Mouse (Mus musculus) ovary, postnatal 36 days (tissue): ENCODE data around the gene Gm35315.
A peak's percentile ranks its signal among the peaks of the same experiment; 100 is the strongest.
"Not testable (repeated sequence)": the region's sequence is repeated elsewhere in the genome, so short reads cannot be mapped to it uniquely, and the experiment has no call there.

ENCODE experiments used
- DNase-seq: peaks from one replicate; pipeline ENCODE4 v3.0.0; 2022; ENCODE audit warnings: low spot score, mixed read lengths

Gm35315 gene

DNA sequence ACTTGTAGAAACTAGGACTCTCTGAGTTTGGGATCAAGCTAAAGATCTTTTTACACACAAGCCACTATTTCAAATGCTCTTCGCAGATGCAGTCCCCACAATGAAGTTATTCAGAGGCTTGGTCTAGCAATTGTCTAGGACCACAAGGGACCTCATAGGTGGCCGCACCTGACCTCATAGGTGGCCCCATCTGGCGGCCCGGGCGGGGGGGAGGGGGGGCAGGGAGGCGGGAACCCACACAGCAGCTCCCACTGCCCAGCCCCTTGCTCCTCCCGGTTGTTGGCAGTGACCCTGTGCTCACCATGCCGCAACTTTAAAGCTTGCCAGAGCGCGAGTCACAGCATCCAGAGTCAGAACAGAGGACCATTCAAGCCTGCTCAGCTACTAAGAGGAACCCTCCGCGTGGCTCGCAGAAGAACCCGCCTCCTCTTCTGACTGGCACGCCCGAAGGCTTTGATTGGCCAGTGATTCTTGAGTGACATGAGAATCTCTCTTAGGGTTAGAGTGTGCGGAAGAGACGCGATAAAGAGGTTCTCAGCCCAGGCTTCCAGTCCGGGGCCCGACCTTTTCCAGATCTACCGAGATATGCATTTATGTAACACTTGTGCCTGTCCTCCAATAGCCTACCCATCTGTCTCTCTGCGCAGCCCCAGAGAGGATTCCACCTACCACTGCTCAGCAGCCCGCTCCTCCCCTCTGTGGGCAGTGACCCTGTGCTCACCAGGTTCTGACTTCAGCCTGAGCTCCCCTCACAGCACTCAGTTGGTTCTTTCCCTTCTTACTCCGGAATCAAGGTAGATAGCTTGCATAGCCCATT lies at the start of gene Gm35315:
Gene Gm35315 (minus strand): TSS at position 391 of the 817 bp plus-strand sequence.
- DNase-seq = peak; percentile 79

DNA sequence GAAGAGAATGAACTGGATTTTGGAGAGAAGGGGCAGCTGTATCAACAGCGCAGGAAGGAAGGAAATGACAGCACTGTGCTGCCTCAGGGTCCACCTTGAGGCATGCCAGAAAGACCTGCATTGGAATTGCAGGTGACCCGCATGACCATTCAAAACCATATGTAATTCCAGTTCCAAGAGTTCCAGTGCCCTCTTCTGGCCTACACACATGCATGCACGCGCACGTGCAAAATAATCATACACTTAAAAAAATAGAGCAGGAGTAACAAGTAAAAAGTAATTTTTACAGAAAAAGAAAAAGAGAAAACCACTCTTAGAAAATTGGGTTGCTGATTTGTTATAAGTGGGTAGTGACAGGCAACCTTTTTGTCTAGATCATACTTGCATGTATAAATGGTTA lies 48.8 kb upstream of the Gm35315 start:
- no peak for DNase-seq

DNA sequence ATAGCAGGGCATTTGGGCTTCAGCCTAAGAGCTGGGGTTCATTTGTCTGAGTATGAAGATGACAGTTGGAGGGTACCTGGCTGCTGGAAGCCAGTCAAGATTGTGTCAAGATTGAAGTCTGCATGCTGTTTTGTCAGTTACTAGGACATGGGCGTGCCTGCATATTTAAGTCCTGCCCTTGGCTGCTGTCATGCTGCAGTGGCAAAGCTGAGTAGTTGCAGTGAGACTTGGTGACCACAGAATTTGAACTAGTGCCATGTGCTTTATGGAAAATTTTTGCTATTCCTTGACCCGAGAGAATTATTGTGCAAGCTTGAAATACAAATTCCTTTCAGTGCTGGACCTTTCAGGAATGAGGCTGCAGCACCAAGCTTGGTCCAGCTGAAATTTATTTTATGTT lies 48.1 kb upstream of the Gm35315 start:
- DNase-seq = no peak

DNA sequence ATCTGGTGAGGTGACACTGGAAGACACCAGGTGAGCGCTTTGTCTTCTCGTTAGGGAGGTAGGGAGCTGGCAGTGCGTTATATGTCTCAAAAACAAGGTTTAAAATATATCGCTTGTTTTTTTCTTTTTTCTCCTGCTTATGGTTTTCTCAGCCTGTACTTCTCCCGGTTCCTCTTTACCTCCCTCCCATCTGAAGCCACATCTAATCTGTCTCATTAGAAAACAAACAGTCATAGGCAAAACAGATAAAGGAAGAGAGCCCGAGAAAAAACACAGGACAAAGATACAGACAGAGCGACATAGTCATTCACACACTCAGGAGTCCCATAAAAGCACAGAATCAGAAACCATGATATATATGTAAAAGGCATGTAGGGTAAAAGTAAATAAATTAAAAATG lies 46.2 kb upstream of the Gm35315 start:
- no peak for DNase-seq

DNA sequence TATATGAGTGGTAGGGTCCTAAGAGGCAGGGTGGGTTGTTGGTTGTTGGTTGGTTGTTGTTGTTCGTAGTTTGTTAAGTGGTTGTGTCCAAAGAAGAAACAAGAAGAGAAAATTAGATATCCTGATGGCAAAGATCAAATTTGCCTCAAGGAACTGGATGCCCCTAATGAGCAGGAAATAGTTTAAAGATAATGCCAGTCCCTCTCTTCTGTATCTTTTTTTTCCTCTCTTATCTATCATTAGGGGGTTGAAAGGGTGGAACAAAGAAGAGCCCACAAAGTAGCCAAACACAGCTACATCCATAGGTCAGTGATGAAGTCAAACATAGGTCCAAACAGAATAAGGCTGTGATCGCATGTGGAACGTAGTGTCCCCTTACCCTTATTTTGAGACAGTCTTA lies 45.1 kb upstream of the Gm35315 start:
- DNase-seq = no peak

DNA sequence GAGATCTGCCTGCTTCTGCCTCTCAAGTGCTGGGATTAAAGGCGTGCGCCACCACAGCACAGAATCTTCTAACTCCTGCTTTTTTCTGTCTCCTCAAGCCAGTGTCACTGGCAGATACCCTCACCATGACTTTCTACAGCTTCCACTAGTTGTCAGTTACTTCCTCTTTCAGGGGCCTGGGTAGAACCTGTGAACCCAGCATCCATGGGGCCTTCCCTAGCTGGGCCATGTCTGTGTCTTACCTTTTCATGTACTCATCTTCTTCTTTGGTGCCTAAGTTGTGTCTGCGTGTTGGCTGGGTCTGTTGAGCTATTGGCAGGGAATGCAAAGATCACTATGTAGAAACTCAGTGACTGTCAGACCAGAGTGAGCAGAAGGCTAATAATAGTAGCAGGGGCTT lies 43.6 kb upstream of the Gm35315 start:
- DNase-seq = no peak

DNA sequence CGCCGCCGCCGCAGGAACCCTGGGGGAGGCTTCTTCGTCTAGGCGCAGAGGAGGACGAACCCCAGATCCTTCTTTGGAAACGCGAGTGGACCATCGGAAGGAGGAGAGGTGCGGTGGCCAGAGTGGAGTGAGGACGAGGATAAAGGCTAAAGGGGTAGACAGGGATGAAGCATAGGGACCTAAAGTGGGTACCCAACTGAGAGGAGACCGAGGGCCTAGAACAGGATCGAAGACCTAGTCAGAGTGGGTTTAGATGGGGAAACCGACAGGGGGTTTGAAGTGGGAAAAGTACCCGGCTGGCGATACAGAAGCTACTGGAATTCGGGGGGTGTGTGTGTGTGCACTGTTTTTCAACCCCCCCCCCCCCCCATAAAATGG lies 41.9 kb upstream of the Gm35315 start:
- DNase-seq = no peak

DNA sequence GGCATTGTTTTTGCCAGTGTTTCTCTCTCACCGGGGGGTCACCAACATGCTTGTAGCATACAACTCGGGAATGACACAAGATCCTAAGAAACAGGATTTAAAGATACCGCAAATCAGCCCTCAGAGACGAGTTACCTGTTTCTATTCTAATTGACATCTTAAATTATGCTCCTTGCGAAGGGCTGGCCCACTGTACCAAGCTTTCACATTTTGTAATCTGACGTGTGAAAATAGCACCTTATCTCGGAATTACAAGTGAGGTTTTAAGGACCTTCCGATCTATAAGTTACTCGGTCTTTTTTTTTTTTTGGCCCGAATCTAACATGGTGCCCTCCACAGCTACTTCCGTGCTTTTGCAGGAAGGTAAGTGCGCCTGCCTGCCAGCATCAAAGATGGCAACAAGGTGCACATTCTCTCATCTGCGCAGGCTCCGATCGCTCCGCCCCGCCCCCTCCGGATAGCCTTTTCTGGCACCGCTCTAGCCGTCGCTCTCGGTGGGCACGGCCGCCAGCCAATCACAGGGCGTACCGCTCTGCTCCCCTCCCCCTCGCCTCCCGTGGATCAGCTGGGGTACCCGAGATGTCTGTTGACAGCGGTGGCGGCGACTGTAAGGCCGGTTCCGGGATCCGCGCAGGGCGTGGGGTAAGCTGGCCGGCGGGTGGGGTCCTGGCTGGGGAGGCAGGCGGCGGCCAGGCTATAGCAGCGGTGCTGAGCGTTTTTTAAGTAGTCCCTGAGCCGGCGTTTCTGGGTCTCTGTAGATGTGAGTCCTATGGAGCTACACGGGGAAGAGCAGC lies 41.3 kb upstream of the Gm35315 start, which contains the start of gene Chfr:
Gene Chfr (plus strand): TSS at position 550 of the 794 bp plus-strand sequence.
- peak; percentile 99 for DNase-seq

DNA sequence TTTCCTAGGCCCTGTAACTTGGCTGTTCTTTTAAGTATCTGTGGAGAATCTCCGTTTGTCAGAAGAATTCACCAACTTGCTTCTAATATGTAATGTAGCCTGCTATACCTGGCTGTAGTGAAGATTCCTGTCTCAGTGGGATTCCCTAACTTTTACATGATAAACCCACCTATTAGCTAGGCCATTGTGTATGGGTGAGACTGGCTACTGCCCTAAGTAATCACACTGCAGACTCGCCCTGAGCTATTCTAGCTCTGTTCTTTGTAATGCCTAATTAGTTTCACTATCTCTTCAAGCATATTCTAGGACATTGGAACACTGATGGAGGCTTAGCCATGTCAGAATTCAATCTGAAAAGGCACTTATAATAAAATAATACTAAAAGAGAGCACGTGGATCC lies 28.2 kb upstream of the Gm35315 start:
- not testable (repeated sequence) for DNase-seq

DNA sequence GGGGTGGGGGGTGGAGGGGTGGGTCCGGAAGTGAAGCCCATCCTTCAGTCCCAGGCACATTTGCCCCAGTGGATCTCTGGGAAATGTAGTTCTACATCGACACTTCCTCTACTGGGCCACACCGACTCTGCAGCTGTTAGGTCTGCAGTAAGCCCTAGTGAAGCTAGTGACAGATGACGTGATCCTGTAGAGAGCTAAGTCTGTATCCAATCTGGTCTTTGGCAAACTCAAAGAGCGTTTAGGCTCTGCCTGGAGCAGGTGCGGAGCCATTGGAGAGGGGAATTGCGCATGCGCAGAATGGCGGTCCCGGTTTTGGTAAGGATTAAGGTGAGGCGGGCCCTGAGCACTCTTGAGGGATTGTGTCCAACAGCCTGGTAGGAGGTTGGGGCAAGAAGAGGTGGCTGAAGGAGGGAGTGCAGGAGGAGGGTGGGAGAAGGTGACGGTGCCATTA lies 15.8 kb upstream of the Gm35315 start, which contains the start of gene Zfp605:
Gene Zfp605 (plus strand): TSS at position 102 of the 451 bp plus-strand sequence.
- peak; percentile 87 for DNase-seq

DNA sequence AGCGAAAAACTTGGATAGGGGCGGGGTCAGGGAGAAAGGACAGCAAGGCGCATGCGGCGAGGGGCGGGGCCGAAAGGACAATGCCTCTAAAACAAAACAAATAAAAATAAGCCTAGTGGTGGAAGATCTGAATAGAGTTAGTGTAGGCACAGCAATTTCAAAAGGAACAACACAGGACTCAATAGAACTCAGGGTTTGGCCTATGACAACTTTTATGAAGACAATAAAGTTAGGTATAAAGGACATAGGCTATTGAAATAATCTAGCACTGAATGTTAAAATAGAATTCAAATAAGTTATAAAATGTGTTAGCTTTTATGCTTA lies 14.0 kb upstream of the Gm35315 start:
- no peak for DNase-seq

DNA sequence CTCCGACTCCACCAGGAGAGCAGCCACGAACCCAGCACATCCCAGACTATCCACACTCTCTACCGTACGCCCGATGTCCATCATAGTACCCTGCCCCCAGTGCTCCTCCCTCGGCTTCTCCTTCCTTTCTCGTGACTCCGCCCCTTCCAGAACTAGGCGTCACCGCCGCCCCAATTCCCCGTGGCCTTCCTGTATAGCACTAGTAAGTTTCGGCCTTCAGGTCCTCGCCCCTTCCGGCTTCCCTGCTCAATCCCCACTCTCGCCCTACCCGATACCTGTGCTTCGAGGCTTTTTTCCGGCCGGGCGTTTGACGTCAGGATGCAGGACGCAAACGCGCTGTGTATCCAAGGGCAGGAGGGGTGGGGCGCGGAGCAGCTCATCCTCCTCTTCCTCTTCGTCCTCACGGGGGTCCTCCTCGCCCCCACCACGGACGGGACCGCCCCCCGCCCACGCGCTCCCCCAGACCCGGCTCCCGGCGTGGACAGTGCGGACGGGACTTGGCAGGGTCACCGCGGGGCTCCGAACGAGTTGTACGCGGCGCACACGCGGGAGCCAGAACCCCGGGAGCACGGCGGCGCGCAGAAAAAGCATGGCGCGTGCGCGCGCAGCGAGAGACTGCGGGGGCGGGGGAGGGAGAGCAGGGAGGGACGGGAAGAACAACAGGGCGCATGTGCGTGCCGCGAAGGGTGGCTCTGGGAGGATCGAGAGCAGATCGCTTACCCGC lies 13.5 kb upstream of the Gm35315 start, which contains the start of gene Gtpbp6:
Gene Gtpbp6 (minus strand): TSS at position 617 of the 724 bp plus-strand sequence.
- DNase-seq = peak; percentile 94

DNA sequence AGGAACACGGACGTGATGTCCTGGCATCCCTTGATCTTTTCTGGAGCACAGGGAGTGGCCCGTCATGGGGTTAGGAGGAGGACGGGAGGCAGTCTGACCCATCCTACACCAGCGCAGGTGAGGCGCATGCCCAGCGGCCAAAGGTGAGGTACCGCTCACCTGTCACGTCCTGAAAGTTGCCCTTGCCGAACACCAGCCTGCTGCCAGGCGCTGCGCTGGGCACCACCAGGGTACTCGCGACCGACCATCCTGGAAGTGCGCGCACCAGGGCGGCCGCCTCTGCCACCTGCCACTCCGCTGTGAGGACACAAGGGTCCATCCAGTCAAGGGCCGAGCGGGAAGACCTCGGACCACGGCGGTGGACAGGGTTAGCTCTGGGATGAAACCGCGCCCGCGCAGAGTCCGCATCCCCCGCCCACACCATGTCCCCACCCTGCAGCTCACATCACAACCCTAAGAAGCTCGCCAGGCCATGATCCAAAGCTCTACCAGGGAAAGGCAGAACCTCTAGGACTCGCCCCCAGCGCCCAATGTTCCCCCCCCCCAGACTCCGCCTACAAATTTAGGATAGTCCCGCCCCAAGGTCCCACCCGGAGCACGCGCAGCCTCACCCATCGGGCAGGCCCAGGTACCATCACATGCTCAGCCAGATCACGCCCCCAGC lies 12.8 kb upstream of the Gm35315 start:
- DNase-seq = peak; percentile 34

DNA sequence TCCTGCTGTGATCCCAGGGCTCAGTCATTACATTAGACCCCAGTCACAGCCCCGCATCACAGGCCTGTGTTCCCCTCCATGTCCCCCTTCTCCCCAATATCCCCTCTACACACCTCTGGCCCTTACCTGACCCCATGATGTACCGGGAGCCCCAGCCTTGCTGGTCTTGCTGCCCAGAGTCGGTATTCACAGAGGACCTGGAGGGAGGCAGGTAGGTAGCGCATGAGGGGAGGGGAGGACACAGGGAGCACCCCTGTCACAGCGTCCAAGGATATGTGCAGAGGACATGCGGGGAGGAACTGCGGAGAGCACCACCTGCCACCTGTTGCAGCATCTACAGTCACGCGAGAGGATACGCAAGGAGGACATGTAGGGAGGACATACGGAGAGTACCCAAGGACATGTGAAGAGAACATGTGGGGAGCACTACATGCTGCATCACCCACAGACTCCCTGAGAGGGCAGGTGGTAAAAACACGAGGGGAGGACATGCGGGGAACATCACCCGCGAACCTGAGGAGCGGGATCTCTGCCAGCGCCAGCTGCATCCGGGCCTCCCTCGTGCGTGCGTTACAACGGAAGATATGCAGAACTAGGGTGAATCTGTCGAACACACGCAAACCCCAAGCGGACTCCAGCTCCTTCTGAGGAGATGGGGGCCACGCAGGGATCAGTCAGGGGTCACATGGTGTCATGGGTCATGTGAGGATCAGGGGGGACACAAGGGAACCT lies 12.1 kb upstream of the Gm35315 start:
- DNase-seq = no peak

DNA sequence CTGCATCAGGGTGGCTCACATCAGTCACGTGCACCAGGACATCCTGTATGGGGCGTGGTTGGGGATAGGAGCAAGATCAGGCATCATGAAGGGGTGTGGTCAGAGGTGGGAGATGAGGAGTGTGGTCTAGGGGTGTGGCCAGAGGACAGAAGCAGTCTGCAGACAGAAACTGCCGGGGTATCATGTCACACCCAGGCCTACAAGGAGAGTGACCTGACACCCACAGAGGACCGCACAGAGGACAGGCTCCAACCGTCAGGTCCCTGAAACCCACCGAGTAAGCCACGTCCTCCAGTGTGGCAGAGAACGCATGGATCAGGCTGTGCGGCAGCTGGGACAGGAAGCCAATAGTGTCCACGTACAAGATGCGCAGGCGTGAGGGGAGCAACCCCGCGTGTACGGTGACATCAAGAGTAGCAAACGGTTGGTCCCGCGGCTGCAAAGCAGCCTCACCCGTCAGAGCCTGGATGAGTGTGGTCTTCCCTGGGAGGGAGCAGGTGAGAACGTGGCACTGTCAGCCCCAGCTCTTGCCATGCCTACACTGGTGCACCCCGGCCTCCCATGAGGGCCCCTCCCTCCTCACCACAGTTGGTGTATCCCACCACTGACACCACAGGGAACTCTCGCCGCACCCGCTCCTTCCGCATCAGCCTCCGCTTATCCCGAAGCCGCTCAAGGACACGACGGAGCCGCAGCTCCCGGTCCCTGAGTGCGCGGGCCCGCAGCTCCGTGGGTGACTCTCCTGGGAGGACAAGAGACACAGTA lies 10.6 kb upstream of the Gm35315 start:
- DNase-seq = no peak

DNA sequence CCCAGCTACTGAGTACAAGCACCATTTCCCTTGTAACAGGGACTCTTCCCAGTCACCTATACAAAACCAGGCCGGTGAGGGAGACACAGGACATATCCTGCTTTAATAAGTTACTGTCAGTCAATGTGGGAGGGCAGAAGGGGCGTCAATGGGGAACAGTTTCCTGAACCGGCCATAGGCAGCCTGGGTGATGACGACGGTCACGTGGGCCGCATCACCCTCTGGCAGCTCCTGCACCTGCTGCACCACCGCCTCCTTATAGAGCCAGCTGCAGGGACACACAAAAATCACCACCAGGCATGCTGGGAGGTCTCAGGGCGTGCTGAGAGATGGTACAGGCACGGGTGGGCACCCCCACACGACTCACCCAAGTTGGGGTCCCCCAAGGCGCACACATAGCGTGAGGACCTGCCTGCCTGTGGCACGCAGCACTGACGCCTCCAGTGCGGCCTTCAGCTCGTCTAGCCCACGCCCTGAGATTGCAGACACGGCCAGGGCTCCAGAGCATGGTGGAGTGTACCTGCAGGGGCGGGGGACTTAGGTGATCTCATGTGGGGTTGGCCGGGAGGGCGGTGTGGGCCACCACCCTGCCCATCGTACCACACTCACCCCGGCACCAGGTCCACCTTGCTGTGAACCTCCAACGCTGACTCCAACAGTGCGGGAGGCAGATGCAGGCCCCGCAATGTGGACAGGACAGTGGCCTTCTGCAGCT lies 9.8 kb upstream of the Gm35315 start:
- DNase-seq = no peak

DNA sequence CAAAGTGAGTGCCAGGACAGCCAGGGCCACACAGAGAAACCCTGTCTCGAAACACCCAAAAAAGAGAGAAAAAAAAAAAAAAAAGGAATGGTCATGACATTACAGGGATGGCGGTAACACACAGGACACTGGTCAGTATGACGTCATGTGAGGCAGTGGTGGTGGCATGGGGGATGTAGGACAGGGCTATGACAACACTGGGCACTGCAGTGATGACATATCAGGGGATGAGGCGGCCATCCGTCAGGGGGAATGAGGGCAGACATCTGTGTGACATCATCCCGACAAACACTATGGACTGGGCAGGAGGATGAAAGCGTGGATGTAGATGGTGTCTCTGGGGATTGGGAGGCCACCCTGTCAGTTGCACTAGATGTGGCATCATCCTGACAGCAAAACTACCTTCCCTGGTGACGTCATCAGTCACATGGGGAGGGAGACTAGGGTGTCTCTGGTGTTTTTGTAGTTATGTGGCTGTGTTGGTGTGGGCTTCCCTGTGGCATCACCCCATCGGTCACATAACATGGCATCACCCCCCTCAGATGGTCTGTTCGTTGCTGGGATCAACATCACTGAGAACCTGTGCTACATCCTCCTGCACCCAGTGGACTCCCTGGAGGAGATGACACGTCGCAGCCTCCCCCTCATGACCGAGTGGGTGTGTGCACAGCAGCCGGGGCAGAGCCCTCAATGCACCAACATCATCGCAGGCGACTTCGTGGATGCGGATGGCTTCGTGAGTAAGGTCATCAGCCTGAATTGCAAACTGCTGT lies 8.8 kb upstream of the Gm35315 start:
- no peak for DNase-seq

DNA sequence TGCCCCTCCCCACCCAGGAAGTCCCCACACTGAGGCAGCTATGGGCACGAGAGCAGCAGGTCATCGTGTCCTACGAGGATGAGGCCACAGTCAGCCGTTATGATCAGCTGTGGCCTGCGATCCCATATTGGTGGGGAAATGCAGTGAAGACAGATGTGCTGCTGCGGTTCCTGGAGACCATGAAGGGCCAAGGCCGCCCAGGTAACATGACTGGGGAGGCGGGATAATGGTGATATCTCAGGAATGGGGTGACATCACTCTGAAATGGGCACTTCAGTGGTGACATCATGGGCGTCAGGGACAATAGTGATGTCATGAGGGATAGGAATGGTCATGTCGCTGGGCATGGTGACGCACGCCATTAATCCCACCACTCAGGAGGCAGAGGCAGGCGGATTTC lies 8.2 kb upstream of the Gm35315 start:
- DNase-seq = no peak
